Mouse (Mus musculus) embryonic facial prominence, embryonic 13.5 days (tissue): ENCODE measurements around the gene 1110065P20Rik. TPM values are rescaled to one million over a fixed set of nuclear protein-coding genes. Genes with fewer than 3 reads are reported as not detected.

Experiments used
- ATAC-seq: fragments of 200-750 bp; cut with Nextera tagmentation; 2 replicates; pipeline ENCODE4 v1.8.0; 2017; ENCODE audit warnings: low read depth; ENCODE audit not compliant: insufficient number of reproducible peaks, insufficient read depth, low FRiP score, low TSS enrichment
- H3K27ac ChIP-seq: fragments of 300-500 bp; sonication (generic); 2 replicates; pipeline ENCODE4 v1.5.1; 2015; ENCODE audit warnings: moderate library complexity, mild to moderate bottlenecking, inconsistent platforms
- H3K27me3 ChIP-seq: fragments of 300-500 bp; sonication (generic); 2 replicates; pipeline ENCODE4 v1.6.1; 2015; ENCODE audit warnings: mild to moderate bottlenecking, inconsistent platforms
- H3K36me3 ChIP-seq: fragments of 300-500 bp; sonication (generic); 2 replicates; pipeline ENCODE4 v1.6.1; 2015; ENCODE audit warnings: mild to moderate bottlenecking, inconsistent platforms
- H3K4me1 ChIP-seq: fragments of 300-500 bp; sonication (generic); 2 replicates; pipeline ENCODE4 v1.6.1; 2015; ENCODE audit warnings: inconsistent platforms
- H3K4me2 ChIP-seq: fragments of 300-500 bp; sonication (generic); 2 replicates; pipeline ENCODE4 v1.6.1; 2015; ENCODE audit warnings: moderate library complexity, mild to moderate bottlenecking, inconsistent platforms
- H3K4me3 ChIP-seq: fragments of 300-500 bp; sonication (generic); 2 replicates; pipeline ENCODE4 v1.5.1; 2015; ENCODE audit warnings: mild to moderate bottlenecking, inconsistent platforms
- H3K9ac ChIP-seq: fragments of 300-500 bp; sonication (generic); 2 replicates; pipeline ENCODE4 v1.6.1; 2015; ENCODE audit warnings: mild to moderate bottlenecking, inconsistent platforms
- H3K9me3 ChIP-seq: fragments of 300-500 bp; sonication (generic); 2 replicates; pipeline ENCODE4 v1.6.1; 2016; ENCODE audit warnings: inconsistent platforms
- WGBS: fragments of 180-500 bp; shearing (Covaris S2); methylation state at CpG from one replicate; pipeline ENCODE4 v1.1.7; 2015; ENCODE audit warnings: mixed read lengths; 5-methylcytosine and 5-hydroxymethylcytosine counted together
- polyA plus RNA-seq: library from polyadenylated mRNA; unstranded; fragments of >200 nt; fragmentation: Nextera tagmentation; extraction: Ambion mirVana; gene quantifications from 2 replicates; pipeline ENCODE4 v1.2.1, GENCODE M21; 2015

Gene 1110065P20Rik
- polyA plus RNA-seq, 1 experiment from 2014 or later: 60.0 TPM

GRCm38 (mm10) chr4:124803406-124803805, 47.6 kb downstream of the 1110065P20Rik start:
- ATAC-seq: no peak

DNA sequence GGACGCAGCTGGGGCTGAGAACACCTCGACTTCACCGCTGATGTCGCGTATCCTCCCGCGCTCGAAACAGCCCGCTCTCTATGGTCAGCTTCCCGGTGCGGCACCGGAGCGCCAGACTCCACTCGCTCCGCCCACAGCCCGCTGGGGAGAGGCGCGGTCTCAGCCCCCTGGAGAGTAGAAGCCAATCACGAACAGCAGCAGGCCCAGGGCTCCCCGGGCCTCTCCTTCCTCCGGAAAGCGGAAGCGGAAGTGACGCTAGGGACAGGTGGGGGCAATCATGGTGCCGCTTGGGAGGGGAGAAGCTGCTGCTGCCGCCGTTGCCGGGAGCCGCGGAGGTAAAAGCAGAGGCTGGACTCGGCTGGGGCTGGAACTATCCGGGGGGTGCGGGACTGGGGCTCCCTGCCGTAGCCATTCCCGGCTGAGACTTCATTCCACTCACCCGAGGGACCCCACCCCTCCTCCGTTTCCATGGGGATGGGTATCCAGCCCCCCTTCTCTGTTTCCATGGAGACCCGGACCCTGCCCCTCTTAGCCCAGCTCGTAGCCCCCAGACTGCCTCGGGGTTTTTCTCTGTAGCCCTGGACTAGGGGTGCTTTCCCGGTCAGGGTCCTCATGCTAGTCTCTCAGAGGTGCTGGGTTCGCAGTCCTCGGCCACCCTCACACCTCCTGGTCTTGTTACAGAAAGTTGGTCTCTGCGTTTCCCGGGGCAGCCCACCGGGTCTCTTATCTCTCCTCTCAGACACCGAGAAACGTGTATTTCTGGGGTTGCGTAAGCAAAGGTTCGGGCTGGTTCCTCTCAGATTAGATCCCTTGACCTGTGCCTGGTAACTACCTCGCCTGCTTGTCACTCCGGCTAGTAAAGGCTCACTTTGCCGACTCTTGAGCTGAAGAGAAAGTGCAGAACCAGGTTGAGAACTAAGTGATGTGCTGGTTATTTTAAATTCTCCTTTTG, 48.4 kb downstream of the 1110065P20Rik start:
- peak overlapping the region; percentile 84 for H3K4me2 ChIP-seq
- peak overlapping the region; percentile 73 for H3K4me3 ChIP-seq
- WGBS: 1% methylated on average over 53 of the region's 53 CpGs
- peak overlapping the region; percentile 91 for H3K9ac ChIP-seq
- ATAC-seq: peak; percentile 99
- H3K9me3 ChIP-seq: no peaks in the 10 kb centered on the region
- no peaks in the 10 kb centered on the region for H3K27me3 ChIP-seq
- H3K4me1 ChIP-seq: peaks cover 12% of the 10 kb centered on the region
- H3K27ac ChIP-seq: peak overlapping the region; percentile 96
- H3K36me3 ChIP-seq: peaks cover 60% of the 10 kb centered on the region

More at GRCm38 (mm10) chr4:124803406-124803805, 47.6 kb downstream of the 1110065P20Rik start:
- WGBS: 72% methylated on average over 6 of the region's 6 CpGs
- Histone ChIP-seq H3K9me3 (no peaks in the 10 kb centered on the region), H3K4me2 (peak overlapping the region; percentile 84), H3K9ac (peak overlapping the region; percentile 91), H3K4me1 (peaks cover 12% of the 10 kb centered on the region), H3K36me3 (peaks cover 60% of the 10 kb centered on the region), H3K27me3 (no peaks in the 10 kb centered on the region), H3K4me3 (peak overlapping the region; percentile 73), H3K27ac (no peak overlapping the region)

DNA sequence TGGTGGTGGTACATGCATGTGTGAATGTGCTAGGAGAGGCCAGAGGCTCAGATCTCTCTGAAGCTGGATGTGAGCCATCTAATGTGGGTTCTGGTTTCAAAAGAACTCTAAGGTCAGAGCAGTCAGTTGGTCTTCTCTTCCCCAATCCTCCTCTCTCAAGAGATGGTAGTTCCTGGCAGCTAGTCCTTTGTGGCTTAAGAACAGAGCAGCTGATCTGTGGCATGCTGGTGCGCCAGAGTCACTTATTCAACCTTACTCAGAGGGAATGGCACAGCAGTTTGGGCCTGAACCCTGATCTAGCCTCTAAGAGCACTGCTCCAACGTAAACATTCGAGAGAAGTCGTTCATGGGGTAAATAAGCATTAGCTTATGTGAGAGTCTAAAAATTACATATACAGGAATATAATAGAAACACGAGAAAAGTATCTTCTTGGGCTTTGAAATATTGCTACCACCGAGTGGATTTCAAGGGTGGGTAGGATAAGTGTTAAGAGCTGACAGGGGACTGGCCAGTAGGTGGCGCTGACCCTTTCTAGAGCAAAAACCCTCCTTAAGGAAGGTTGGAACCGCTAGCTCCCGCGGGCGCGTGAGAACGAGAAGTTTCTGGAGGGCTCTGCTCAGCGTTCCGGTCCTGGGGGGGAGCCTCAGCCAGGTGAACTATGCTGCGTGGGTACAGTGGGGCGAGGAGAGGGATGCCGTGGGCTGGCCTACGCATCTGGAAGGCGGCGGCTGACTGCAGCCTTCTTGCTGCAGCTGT, 49.3 kb downstream of the 1110065P20Rik start, which contains the start of gene Mtf1:
Gene Mtf1 (plus strand): TSS at position 553 of the 757 bp plus-strand sequence.
- Histone ChIP-seq H3K36me3 (peaks cover 57% of the 10 kb centered on the region), H3K4me3 (peak within 1 kb of the TSS; percentile 73), H3K4me1 (peaks cover 12% of the 10 kb centered on the region), H3K4me2 (peak within 1 kb of the TSS; percentile 84), H3K9ac (peak within 1 kb of the TSS; percentile 91), H3K27ac (peak within 1 kb of the TSS; percentile 96), H3K27me3 (no peaks in the 10 kb centered on the region), H3K9me3 (no peaks in the 10 kb centered on the region)
- 2% methylated on average over 21 of the region's 21 CpGs for WGBS
- ATAC-seq: peak; percentile 79

Other genes starting within 250 kb of the 1110065P20Rik start
- gene 3100002H09Rik, start 240.4 kb downstream of the 1110065P20Rik start, polyA plus RNA-seq: not detected in 2 replicates
- gene Pou3f1, start 194.4 kb downstream of the 1110065P20Rik start, polyA plus RNA-seq: 2.3 and 2.4 TPM in 2 replicates
- gene Utp11, start 157.6 kb downstream of the 1110065P20Rik start, polyA plus RNA-seq: 84.7 and 92.2 TPM in 2 replicates
- gene Fhl3, start 150.5 kb downstream of the 1110065P20Rik start, polyA plus RNA-seq: 17.0 and 19.5 TPM in 2 replicates
- 177 and 186 TPM in 2 replicates for gene Sf3a3, start 136.4 kb downstream of the 1110065P20Rik start, polyA plus RNA-seq
- 25.2 and 26.4 TPM in 2 replicates for gene Inpp5b, start 109.3 kb downstream of the 1110065P20Rik start, polyA plus RNA-seq
- gene Mtf1, start 49.1 kb downstream of the 1110065P20Rik start, polyA plus RNA-seq: 11.9 and 12.9 TPM in 2 replicates
- 33.5 and 39.6 TPM in 2 replicates for gene Yrdc, start 517 bp downstream of the 1110065P20Rik start, polyA plus RNA-seq
- 1.2 and 1.4 TPM in 2 replicates for gene Maneal, start 11.0 kb upstream of the 1110065P20Rik start, polyA plus RNA-seq
- 0.08 and 0.11 TPM in 2 replicates for gene Epha10, start 29.7 kb upstream of the 1110065P20Rik start, polyA plus RNA-seq
- 18.1 and 20.3 TPM in 2 replicates for gene 9930104L06Rik, start 85.9 kb upstream of the 1110065P20Rik start, polyA plus RNA-seq
- 133 and 141 TPM in 2 replicates for gene Cdca8, start 88.1 kb upstream of the 1110065P20Rik start, polyA plus RNA-seq
- gene Rspo1, start 135.2 kb upstream of the 1110065P20Rik start, polyA plus RNA-seq: 18.8 and 21.2 TPM in 2 replicates
- 111 and 112 TPM in 2 replicates for gene Gnl2, start 165.4 kb upstream of the 1110065P20Rik start, polyA plus RNA-seq
- gene Dnali1, start 214.5 kb upstream of the 1110065P20Rik start, polyA plus RNA-seq: 0.12 TPM in 1 of 2 replicates, not detected in the other
- gene Snip1, start 215.5 kb upstream of the 1110065P20Rik start, polyA plus RNA-seq: 31.9 and 32.9 TPM in 2 replicates
- gene Meaf6, start 233.9 kb upstream of the 1110065P20Rik start, polyA plus RNA-seq: 71.2 and 79.9 TPM in 2 replicates